Mouse (Mus musculus): Measurements from ENCODE around the gene Cog7. TPM values are rescaled to one million over a fixed set of nuclear protein-coding genes. Genes with fewer than 3 reads are reported as not detected.

Cog7 gene
- 2.6 and 4.4 TPM in 2 replicates for polyA plus RNA-seq (2012; ENCODE audit: insufficient read depth, low replicate concordance)

GRCm38 (mm10) chr7:121981307-121981871 is at the start of gene Cog7:
Cog7 (minus strand) TSS chr7:121981711.
- TF ChIP-seq GATA1 (IDR thresholded peaks at IDR 0.05; ENCODE audit: borderline replicate concordance, low read length) (no peak), FLI1 (IDR thresholded peaks at IDR 0.05; ENCODE audit: low read length) (0 out of 2 replicates have a peak, but pooled peaks have one; percentile 32)
- Histone ChIP-seq H3K4me1 (peaks cover 37% of the 10 kb centered on the region), H3K36me3 (replicated peaks; ENCODE audit: low read length) (peaks cover 18% of the 10 kb centered on the region), H3K9me3 (no peaks in the 10 kb centered on the region), H3K27me3 (replicated peaks) (no peaks in the 10 kb centered on the region), H3K4me3 (replicated peaks) (peak within 1 kb of the TSS; percentile 96)

GRCm38 (mm10) chr7:122022131-122022530 is 40.6 kb upstream of the Cog7 start:
- Histone ChIP-seq H3K36me3 (replicated peaks; ENCODE audit: low read length) (peaks cover 4% of the 10 kb centered on the region), H3K4me1 (peaks cover 55% of the 10 kb centered on the region), H3K27me3 (replicated peaks) (no peaks in the 10 kb centered on the region), H3K4me3 (replicated peaks) (no peak overlapping the region), H3K9me3 (no peaks in the 10 kb centered on the region)
- TF ChIP-seq FLI1 (IDR thresholded peaks at IDR 0.05; ENCODE audit: low read length) (no peak), GATA1 (IDR thresholded peaks at IDR 0.05; ENCODE audit: borderline replicate concordance, low read length) (no peak)

GRCm38 (mm10) chr7:122020667-122021354 is 39.3 kb upstream of the Cog7 start, which contains the start of gene Gga2:
Gga2 (minus strand) TSS chr7:122021222.
- H3K4me3 ChIP-seq (replicated peaks) = peak within 1 kb of the TSS; percentile 98
- H3K9me3 ChIP-seq = no peaks in the 10 kb centered on the region
- H3K36me3 ChIP-seq (replicated peaks; ENCODE audit: low read length) = peaks cover 9% of the 10 kb centered on the region
- TF ChIP-seq GATA1 (IDR thresholded peaks at IDR 0.05; ENCODE audit: borderline replicate concordance, low read length) = no peak
- TF ChIP-seq FLI1 (IDR thresholded peaks at IDR 0.05; ENCODE audit: low read length) = no peak
- H3K4me1 ChIP-seq = peaks cover 62% of the 10 kb centered on the region
- H3K27me3 ChIP-seq (replicated peaks) = no peaks in the 10 kb centered on the region

GRCm38 (mm10) chr7:122020273-122020666 is 38.8 kb upstream of the Cog7 start:
- Histone ChIP-seq H3K27me3 (replicated peaks) (no peaks in the 10 kb centered on the region), H3K36me3 (replicated peaks; ENCODE audit: low read length) (peaks cover 12% of the 10 kb centered on the region), H3K4me3 (replicated peaks) (peak overlapping the region; percentile 98), H3K4me1 (peaks cover 62% of the 10 kb centered on the region), H3K9me3 (no peaks in the 10 kb centered on the region)
- TF ChIP-seq GATA1 (IDR thresholded peaks at IDR 0.05; ENCODE audit: borderline replicate concordance, low read length) (no peak), FLI1 (IDR thresholded peaks at IDR 0.05; ENCODE audit: low read length) (no peak)

GRCm38 (mm10) chr7:122018978-122019377 is 37.5 kb upstream of the Cog7 start:
- peaks cover 66% of the 10 kb centered on the region for H3K4me1 ChIP-seq
- H3K36me3 ChIP-seq (replicated peaks; ENCODE audit: low read length) = peaks cover 20% of the 10 kb centered on the region
- H3K4me3 ChIP-seq (replicated peaks) = peak overlapping the region; percentile 55
- H3K9me3 ChIP-seq = no peaks in the 10 kb centered on the region
- no peaks in the 10 kb centered on the region for H3K27me3 ChIP-seq (replicated peaks)
- no peak for TF ChIP-seq GATA1 (IDR thresholded peaks at IDR 0.05; ENCODE audit: borderline replicate concordance, low read length)

GRCm38 (mm10) chr7:122018247-122018646 is 36.7 kb upstream of the Cog7 start:
- no peak for TF ChIP-seq GATA1 (IDR thresholded peaks at IDR 0.05; ENCODE audit: borderline replicate concordance, low read length)
- TF ChIP-seq FLI1 (IDR thresholded peaks at IDR 0.05; ENCODE audit: low read length) = no peak
- H3K9me3 ChIP-seq = no peaks in the 10 kb centered on the region
- H3K27me3 ChIP-seq (replicated peaks) = no peaks in the 10 kb centered on the region
- H3K36me3 ChIP-seq (replicated peaks; ENCODE audit: low read length) = peaks cover 25% of the 10 kb centered on the region
- H3K4me3 ChIP-seq (replicated peaks) = peak overlapping the region; percentile 55
- H3K4me1 ChIP-seq = peaks cover 69% of the 10 kb centered on the region

- Histone ChIP-seq H3K4me1 (peaks cover 77% of the 10 kb centered on the region), H3K36me3 (replicated peaks; ENCODE audit: low read length) (peaks cover 44% of the 10 kb centered on the region), H3K27me3 (replicated peaks) (no peaks in the 10 kb centered on the region), H3K4me3 (replicated peaks) (no peak overlapping the region), H3K9me3 (no peaks in the 10 kb centered on the region)
- TF ChIP-seq GATA1 (IDR thresholded peaks at IDR 0.05; ENCODE audit: borderline replicate concordance, low read length) (no peak), FLI1 (IDR thresholded peaks at IDR 0.05; ENCODE audit: low read length) (no peak)
Measured at GRCm38 (mm10) chr7:122015734-122016133, 34.2 kb upstream of the Cog7 start.

- Histone ChIP-seq H3K4me1 (peaks cover 72% of the 10 kb centered on the region), H3K36me3 (replicated peaks; ENCODE audit: low read length) (peaks cover 50% of the 10 kb centered on the region), H3K27me3 (replicated peaks) (no peaks in the 10 kb centered on the region), H3K9me3 (no peaks in the 10 kb centered on the region), H3K4me3 (replicated peaks) (no peak overlapping the region)
- TF ChIP-seq GATA1 (IDR thresholded peaks at IDR 0.05; ENCODE audit: borderline replicate concordance, low read length) (no peak), FLI1 (IDR thresholded peaks at IDR 0.05; ENCODE audit: low read length) (no peak)
Measured at GRCm38 (mm10) chr7:122015105-122015504, 33.6 kb upstream of the Cog7 start.

- Histone ChIP-seq H3K4me3 (replicated peaks) (no peak overlapping the region), H3K36me3 (replicated peaks; ENCODE audit: low read length) (peaks cover 70% of the 10 kb centered on the region), H3K4me1 (peaks cover 50% of the 10 kb centered on the region), H3K27me3 (replicated peaks) (no peaks in the 10 kb centered on the region), H3K9me3 (no peaks in the 10 kb centered on the region)
- TF ChIP-seq GATA1 (IDR thresholded peaks at IDR 0.05; ENCODE audit: borderline replicate concordance, low read length) (no peak), FLI1 (IDR thresholded peaks at IDR 0.05; ENCODE audit: low read length) (no peak)
Measured at GRCm38 (mm10) chr7:122012949-122013348, 31.4 kb upstream of the Cog7 start.

- no peak for TF ChIP-seq GATA1 (IDR thresholded peaks at IDR 0.05; ENCODE audit: borderline replicate concordance, low read length)
- peaks cover 73% of the 10 kb centered on the region for H3K36me3 ChIP-seq (replicated peaks; ENCODE audit: low read length)
- H3K4me1 ChIP-seq = peaks cover 45% of the 10 kb centered on the region
- H3K27me3 ChIP-seq (replicated peaks) = no peaks in the 10 kb centered on the region
- no peaks in the 10 kb centered on the region for H3K9me3 ChIP-seq
- H3K4me3 ChIP-seq (replicated peaks) = no peak overlapping the region
Measured at GRCm38 (mm10) chr7:122012370-122012769, 30.9 kb upstream of the Cog7 start.
